Mouse (Mus musculus): Measurements from ENCODE around the gene Mfng. TPM values are rescaled to one million over a fixed set of nuclear protein-coding genes. Genes with fewer than 3 reads are reported as not detected.

The Mfng gene
- polyA plus RNA-seq, 1 experiment from 2014 or later = 7.2 TPM

- H3K27me3 ChIP-seq = no peaks in the 10 kb centered on the region
- no peaks in the 10 kb centered on the region for H3K9me3 ChIP-seq (replicated peaks)
- 76% methylated on average over 12 of the region's 12 CpGs for WGBS (ENCODE audit: insufficient replicate concordance)
- H3K4me3 ChIP-seq (replicated peaks) = no peak overlapping the region
- H3K4me2 ChIP-seq = no peak overlapping the region
- no peak for DNase-seq
- H3K36me3 ChIP-seq = no peaks in the 10 kb centered on the region
- H3K9ac ChIP-seq = no peak overlapping the region
- no peak overlapping the region for H3K27ac ChIP-seq
- no peaks in the 10 kb centered on the region for H3K4me1 ChIP-seq (replicated peaks)
- no peak for ATAC-seq (ENCODE audit: low read depth)
These were observed 17.1 kb downstream of the Mfng start for GRCm38 (mm10) chr15:78755966-78756725.

GRCm38 (mm10) chr15:78755226-78755625, 18.0 kb downstream of the Mfng start:
- no peaks in the 10 kb centered on the region for H3K36me3 ChIP-seq
- ATAC-seq (ENCODE audit: low read depth) = no peak
- DNase-seq = no peak
- no peaks in the 10 kb centered on the region for H3K4me1 ChIP-seq (replicated peaks)
- H3K4me2 ChIP-seq = no peak overlapping the region
- no peak overlapping the region for H3K4me3 ChIP-seq (replicated peaks)
- WGBS (ENCODE audit: insufficient replicate concordance) = 65% methylated on average over 3 of the region's 3 CpGs
- no peaks in the 10 kb centered on the region for H3K27me3 ChIP-seq
- H3K9ac ChIP-seq = no peak overlapping the region
- H3K27ac ChIP-seq = no peak overlapping the region
- no peaks in the 10 kb centered on the region for H3K9me3 ChIP-seq (replicated peaks)

GRCm38 (mm10) chr15:78754144-78754543, 19.1 kb downstream of the Mfng start:
- Histone ChIP-seq H3K4me3 (replicated peaks) (no peak overlapping the region), H3K9ac (no peak overlapping the region), H3K36me3 (no peaks in the 10 kb centered on the region), H3K9me3 (replicated peaks) (no peaks in the 10 kb centered on the region), H3K27ac (no peak overlapping the region), H3K27me3 (no peaks in the 10 kb centered on the region), H3K4me1 (replicated peaks) (no peaks in the 10 kb centered on the region), H3K4me2 (no peak overlapping the region)
- ATAC-seq (ENCODE audit: low read depth) (no peak), DNase-seq (no peak)
- WGBS (ENCODE audit: insufficient replicate concordance) = 25% methylated on average over 5 of the region's 5 CpGs

- ATAC-seq (ENCODE audit: low read depth) (no peak), DNase-seq (no peak)
- Histone ChIP-seq H3K27me3 (no peaks in the 10 kb centered on the region), H3K4me3 (replicated peaks) (no peak overlapping the region), H3K4me1 (replicated peaks) (no peaks in the 10 kb centered on the region), H3K4me2 (no peak overlapping the region), H3K9me3 (replicated peaks) (no peaks in the 10 kb centered on the region), H3K27ac (no peak overlapping the region), H3K9ac (no peak overlapping the region), H3K36me3 (no peaks in the 10 kb centered on the region)
These were observed 20.3 kb downstream of the Mfng start for GRCm38 (mm10) chr15:78752991-78753390.

- 58% methylated on average over 6 of the region's 6 CpGs for WGBS (ENCODE audit: insufficient replicate concordance)
- Histone ChIP-seq H3K9me3 (replicated peaks) (no peaks in the 10 kb centered on the region), H3K27ac (no peak overlapping the region), H3K27me3 (no peaks in the 10 kb centered on the region), H3K4me2 (no peak overlapping the region), H3K36me3 (no peaks in the 10 kb centered on the region), H3K9ac (no peak overlapping the region), H3K4me3 (replicated peaks) (no peak overlapping the region), H3K4me1 (replicated peaks) (no peaks in the 10 kb centered on the region)
- DNase-seq (no peak), ATAC-seq (ENCODE audit: low read depth) (no peak)
These were observed 22.5 kb downstream of the Mfng start for GRCm38 (mm10) chr15:78750608-78751350.

- ATAC-seq (ENCODE audit: low read depth) (no peak), DNase-seq (no peak)
- no peak overlapping the region for H3K4me2 ChIP-seq
- H3K36me3 ChIP-seq = no peaks in the 10 kb centered on the region
- H3K4me3 ChIP-seq (replicated peaks) = no peak overlapping the region
- H3K4me1 ChIP-seq (replicated peaks) = no peaks in the 10 kb centered on the region
- H3K27me3 ChIP-seq = no peaks in the 10 kb centered on the region
- no peak overlapping the region for H3K27ac ChIP-seq
- no peaks in the 10 kb centered on the region for H3K9me3 ChIP-seq (replicated peaks)
- 68% methylated on average over 5 of the region's 5 CpGs for WGBS (ENCODE audit: insufficient replicate concordance)
- H3K9ac ChIP-seq = no peak overlapping the region
These were observed 23.4 kb downstream of the Mfng start for GRCm38 (mm10) chr15:78749855-78750254.

DNA sequence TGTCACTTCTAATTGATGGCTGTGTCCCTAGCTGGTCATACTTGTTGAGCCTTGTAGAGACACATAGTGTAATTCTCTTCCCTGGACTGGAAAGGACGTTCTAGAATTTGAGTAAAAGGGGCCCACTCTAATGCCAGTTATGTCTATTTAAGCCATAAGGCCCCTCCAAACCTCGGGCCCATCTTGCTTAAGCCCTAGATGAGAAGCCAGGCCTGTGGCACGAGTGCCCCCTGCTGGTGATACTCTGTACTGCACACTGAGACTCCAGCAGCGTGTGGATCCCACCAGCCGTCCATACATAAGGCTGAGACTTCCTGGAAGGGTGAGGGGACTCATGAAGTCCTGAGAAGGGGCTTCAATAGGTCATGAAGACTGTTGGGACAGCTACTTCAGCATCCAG, 29.1 kb downstream of the Mfng start:
- DNase-seq = peak; percentile 35
- 3% methylated on average over 5 of the region's 5 CpGs for whole genome bisulfite sequencing (ENCODE audit: insufficient replicate concordance)
- Histone ChIP-seq H3K9me3 (replicated peaks) (no peaks in the 10 kb centered on the region), H3K27ac (no peak overlapping the region), H3K4me2 (no peak overlapping the region), H3K9ac (no peak overlapping the region), H3K4me1 (replicated peaks) (no peaks in the 10 kb centered on the region), H3K4me3 (replicated peaks) (no peak overlapping the region), H3K27me3 (no peaks in the 10 kb centered on the region), H3K36me3 (no peaks in the 10 kb centered on the region)
- no peak for ATAC-seq (ENCODE audit: low read depth)

GRCm38 (mm10) chr15:78742831-78743230, 30.4 kb downstream of the Mfng start:
- no peak overlapping the region for H3K9ac ChIP-seq
- no peaks in the 10 kb centered on the region for H3K4me1 ChIP-seq (replicated peaks)
- ATAC-seq (ENCODE audit: low read depth) = no peak
- H3K9me3 ChIP-seq (replicated peaks) = no peaks in the 10 kb centered on the region
- no peak overlapping the region for H3K4me3 ChIP-seq (replicated peaks)
- no peak for DNase-seq
- H3K27me3 ChIP-seq = no peaks in the 10 kb centered on the region
- no peaks in the 10 kb centered on the region for H3K36me3 ChIP-seq
- no peak overlapping the region for H3K4me2 ChIP-seq
- no peak overlapping the region for H3K27ac ChIP-seq
- WGBS (ENCODE audit: insufficient replicate concordance) = 79% methylated on average over 9 of the region's 10 CpGs

- Histone ChIP-seq H3K4me3 (replicated peaks) (no peak overlapping the region), H3K36me3 (no peaks in the 10 kb centered on the region), H3K27ac (no peak overlapping the region), H3K9ac (no peak overlapping the region), H3K27me3 (peaks cover 19% of the 10 kb centered on the region), H3K9me3 (replicated peaks) (no peaks in the 10 kb centered on the region), H3K4me1 (replicated peaks) (no peaks in the 10 kb centered on the region), H3K4me2 (no peak overlapping the region)
- 23% methylated on average over 12 of the region's 12 CpGs for WGBS (ENCODE audit: insufficient replicate concordance)
- ATAC-seq (ENCODE audit: low read depth) (no peak), DNase-seq (no peak)
These were observed 32.6 kb downstream of the Mfng start for GRCm38 (mm10) chr15:78740662-78741061.

- no peaks in the 10 kb centered on the region for H3K9me3 ChIP-seq (replicated peaks)
- ATAC-seq (ENCODE audit: low read depth) = no peak
- H3K9ac ChIP-seq = no peak overlapping the region
- H3K27me3 ChIP-seq = peaks cover 23% of the 10 kb centered on the region
- DNase-seq = no peak
- H3K4me2 ChIP-seq = no peak overlapping the region
- H3K27ac ChIP-seq = no peak overlapping the region
- no peaks in the 10 kb centered on the region for H3K4me1 ChIP-seq (replicated peaks)
- 39% methylated on average over 6 of the region's 6 CpGs for WGBS (ENCODE audit: insufficient replicate concordance)
- no peak overlapping the region for H3K4me3 ChIP-seq (replicated peaks)
- no peaks in the 10 kb centered on the region for H3K36me3 ChIP-seq
These were observed 36.1 kb downstream of the Mfng start for GRCm38 (mm10) chr15:78737146-78737545.

DNA sequence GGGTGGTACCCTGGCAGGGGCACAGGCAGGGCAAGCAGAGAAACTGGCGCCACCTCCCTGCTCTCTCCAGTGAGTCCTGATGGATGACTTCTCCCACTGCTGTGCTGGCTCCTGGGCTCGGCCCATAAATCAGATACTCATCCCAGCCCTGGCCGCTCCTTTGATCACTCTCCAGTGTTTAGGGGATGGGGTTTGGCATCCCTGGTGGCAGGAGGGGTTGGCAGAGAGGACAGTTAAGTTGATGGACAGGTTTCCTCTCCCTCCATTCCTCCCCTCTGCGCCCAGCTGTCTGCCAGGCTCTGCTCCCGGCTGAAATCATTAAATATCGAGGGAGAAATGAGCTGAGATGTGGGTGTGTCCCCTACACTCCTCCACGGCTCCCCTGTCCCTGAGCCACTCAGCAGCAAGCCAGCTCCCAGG, 36.6 kb downstream of the Mfng start:
- no peak overlapping the region for H3K27ac ChIP-seq

GRCm38 (mm10) chr15:78736181-78736579, 37.1 kb downstream of the Mfng start:
- no peaks in the 10 kb centered on the region for H3K4me1 ChIP-seq (replicated peaks)
- no peak overlapping the region for H3K4me3 ChIP-seq (replicated peaks)
- H3K4me2 ChIP-seq = no peak overlapping the region
- H3K27me3 ChIP-seq = peaks cover 23% of the 10 kb centered on the region
- H3K9ac ChIP-seq = no peak overlapping the region
- H3K9me3 ChIP-seq (replicated peaks) = no peaks in the 10 kb centered on the region
- H3K27ac ChIP-seq = no peak overlapping the region
- ATAC-seq (ENCODE audit: low read depth) (no peak), DNase-seq (no peak)
- 53% methylated on average over 3 of the region's 3 CpGs for WGBS (ENCODE audit: insufficient replicate concordance)
- H3K36me3 ChIP-seq = no peaks in the 10 kb centered on the region

More for the DNA sequence above, 36.6 kb downstream of the Mfng start:
- no peak for ATAC-seq (ENCODE audit: low read depth)
- WGBS (ENCODE audit: insufficient replicate concordance) = 29% methylated on average over 7 of the region's 7 CpGs
- no peak overlapping the region for H3K4me3 ChIP-seq (replicated peaks)
- no peak for DNase-seq
- H3K4me2 ChIP-seq = no peak overlapping the region
- H3K4me1 ChIP-seq (replicated peaks) = no peaks in the 10 kb centered on the region
- no peaks in the 10 kb centered on the region for H3K9me3 ChIP-seq (replicated peaks)
- no peaks in the 10 kb centered on the region for H3K36me3 ChIP-seq
- H3K27me3 ChIP-seq = peaks cover 23% of the 10 kb centered on the region
- no peak overlapping the region for H3K9ac ChIP-seq
